Mouse (Mus musculus): ENCODE results near the gene Wfdc2. TPM values are rescaled to one million over a fixed set of nuclear protein-coding genes. Genes with fewer than 3 reads are reported as not detected.

Gene Wfdc2
- polyA plus RNA-seq, 1 experiment from 2014 or later, result 274 TPM

DNA sequence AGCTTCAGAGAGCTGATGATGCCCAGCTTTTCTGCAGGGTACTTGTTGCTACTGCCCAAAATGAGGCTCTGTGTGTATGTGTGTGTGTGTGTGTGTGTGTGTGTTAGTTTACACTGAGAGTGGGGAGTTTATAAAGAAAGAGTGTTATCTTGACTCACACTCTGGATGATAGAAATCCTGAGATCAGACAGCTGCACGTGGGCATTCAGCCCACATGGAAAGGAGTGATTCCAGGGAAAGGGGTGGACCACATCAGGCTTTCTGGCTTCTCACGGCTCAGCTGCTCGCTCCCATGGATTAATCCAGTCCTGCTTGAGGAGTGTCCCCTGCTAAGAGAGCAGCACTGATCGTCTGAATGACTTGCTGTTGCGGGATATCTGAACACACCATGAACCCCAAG, 20.1 kb upstream of the Wfdc2 start:
- H3K4me2 ChIP-seq (replicated peaks; ENCODE audit: low read depth, low read length), result no peak overlapping the region
- H3K9ac ChIP-seq (replicated peaks; ENCODE audit: low read depth, low read length), result no peak overlapping the region
- H3K9me3 ChIP-seq (ENCODE audit: control insufficient read depth, low read depth, low read length), result no peaks in the 10 kb centered on the region
- no peak overlapping the region for H3K27ac ChIP-seq (ENCODE audit: low read length)
- no peak for ATAC-seq (ENCODE audit: insufficient number of reproducible peaks, insufficient read depth, low FRiP score, low read depth)
- no peaks in the 10 kb centered on the region for H3K36me3 ChIP-seq (ENCODE audit: control insufficient read depth, insufficient read depth, low read length)
- H3K4me3 ChIP-seq (ENCODE audit: low read depth, low read length), result no peak overlapping the region
- peaks cover 14% of the 10 kb centered on the region; the same call in 1 of the 2 replicates for H3K4me1 ChIP-seq (ENCODE audit: control insufficient read depth, insufficient read depth, low read length)
- whole genome bisulfite sequencing, result 46% methylated on average over 5 of the region's 5 CpGs
- no peaks in the 10 kb centered on the region for H3K27me3 ChIP-seq (ENCODE audit: control insufficient read depth, insufficient read depth, low read length)

- ATAC-seq (ENCODE audit: insufficient number of reproducible peaks, insufficient read depth, low FRiP score, low read depth), result no peak
- H3K4me2 ChIP-seq (replicated peaks; ENCODE audit: low read depth, low read length), result no peak overlapping the region
- no peaks in the 10 kb centered on the region for H3K9me3 ChIP-seq (ENCODE audit: control insufficient read depth, low read depth, low read length)
- no peaks in the 10 kb centered on the region for H3K27me3 ChIP-seq (ENCODE audit: control insufficient read depth, insufficient read depth, low read length)
- no peaks in the 10 kb centered on the region for H3K36me3 ChIP-seq (ENCODE audit: control insufficient read depth, insufficient read depth, low read length)
- H3K4me3 ChIP-seq (ENCODE audit: low read depth, low read length), result no peak overlapping the region
- H3K4me1 ChIP-seq (ENCODE audit: control insufficient read depth, insufficient read depth, low read length), result peaks cover 14% of the 10 kb centered on the region; the same call in 1 of the 2 replicates
- H3K9ac ChIP-seq (replicated peaks; ENCODE audit: low read depth, low read length), result no peak overlapping the region
- 72% methylated on average over 7 of the region's 7 CpGs for WGBS
- H3K27ac ChIP-seq (ENCODE audit: low read length), result no peak overlapping the region
These were observed 19.6 kb upstream of the Wfdc2 start for GRCm38 (mm10) chr2:164542598-164542997.

DNA sequence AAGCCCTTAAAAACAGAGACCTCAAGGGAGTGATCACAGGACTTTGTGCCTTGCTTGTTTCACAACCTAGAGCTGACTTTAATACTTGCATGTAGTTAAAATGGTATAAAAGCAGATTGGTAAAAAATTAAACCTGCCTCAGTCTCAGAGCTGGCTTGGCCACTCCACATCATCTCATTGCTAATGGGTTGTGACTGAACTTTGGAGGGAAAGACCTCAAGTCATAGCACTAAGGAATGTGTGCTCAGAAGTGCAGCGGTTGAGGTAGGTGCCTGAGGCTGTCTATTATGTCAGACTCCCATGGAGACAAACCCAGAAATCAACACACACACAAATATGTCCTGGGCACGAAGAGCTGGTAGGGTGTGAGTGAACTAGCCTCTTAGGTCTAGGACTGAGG, 18.5 kb upstream of the Wfdc2 start:
- H3K27me3 ChIP-seq (ENCODE audit: control insufficient read depth, insufficient read depth, low read length), result no peaks in the 10 kb centered on the region
- H3K4me3 ChIP-seq (ENCODE audit: low read depth, low read length), result no peak overlapping the region
- H3K36me3 ChIP-seq (ENCODE audit: control insufficient read depth, insufficient read depth, low read length), result no peaks in the 10 kb centered on the region
- H3K27ac ChIP-seq (ENCODE audit: low read length), result 0 out of 2 replicates have a peak overlapping the region, but pooled peaks have one; percentile 6
- H3K4me1 ChIP-seq (ENCODE audit: control insufficient read depth, insufficient read depth, low read length), result peaks cover 14% of the 10 kb centered on the region; the same call in 1 of the 2 replicates
- H3K9ac ChIP-seq (replicated peaks; ENCODE audit: low read depth, low read length), result no peak overlapping the region
- no peak for ATAC-seq (ENCODE audit: insufficient number of reproducible peaks, insufficient read depth, low FRiP score, low read depth)
- H3K9me3 ChIP-seq (ENCODE audit: control insufficient read depth, low read depth, low read length), result no peaks in the 10 kb centered on the region
- H3K4me2 ChIP-seq (replicated peaks; ENCODE audit: low read depth, low read length), result no peak overlapping the region
- WGBS, result 74% methylated on average over 2 of the region's 2 CpGs

- Histone ChIP-seq H3K4me1 (ENCODE audit: control insufficient read depth, insufficient read depth, low read length) (peaks cover 14% of the 10 kb centered on the region; the same call in 1 of the 2 replicates), H3K9ac (replicated peaks; ENCODE audit: low read depth, low read length) (no peak overlapping the region), H3K4me3 (ENCODE audit: low read depth, low read length) (no peak overlapping the region), H3K27me3 (ENCODE audit: control insufficient read depth, insufficient read depth, low read length) (no peaks in the 10 kb centered on the region), H3K27ac (ENCODE audit: low read length) (0 out of 2 replicates have a peak overlapping the region, but pooled peaks have one; percentile 6), H3K4me2 (replicated peaks; ENCODE audit: low read depth, low read length) (no peak overlapping the region), H3K36me3 (ENCODE audit: control insufficient read depth, insufficient read depth, low read length) (no peaks in the 10 kb centered on the region), H3K9me3 (ENCODE audit: control insufficient read depth, low read depth, low read length) (no peaks in the 10 kb centered on the region)
- 40% methylated on average over 5 of the region's 5 CpGs for WGBS
- no peak for ATAC-seq (ENCODE audit: insufficient number of reproducible peaks, insufficient read depth, low FRiP score, low read depth)
These were observed 17.6 kb upstream of the Wfdc2 start for GRCm38 (mm10) chr2:164544454-164545097.

DNA sequence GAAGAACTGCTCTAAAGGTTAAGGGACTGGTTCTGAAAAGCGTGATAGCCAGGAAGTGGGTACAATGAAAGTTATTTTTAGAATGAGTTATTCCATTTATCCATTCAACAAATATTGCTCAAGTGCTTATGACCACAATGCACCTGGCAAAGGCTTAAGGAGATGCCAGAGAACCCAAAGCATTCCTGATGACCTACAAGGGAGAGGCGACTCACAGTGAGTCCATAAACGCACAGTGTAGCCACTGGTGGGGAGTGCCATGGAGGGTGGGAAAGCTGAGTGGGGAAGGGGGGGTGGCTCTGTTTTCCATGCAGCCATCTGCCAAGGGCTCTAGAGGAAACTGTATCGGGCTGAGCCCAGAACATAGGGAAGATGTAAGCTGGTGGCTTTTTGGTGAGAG, 12.9 kb upstream of the Wfdc2 start:
- Histone ChIP-seq H3K4me3 (ENCODE audit: low read depth, low read length) (no peak overlapping the region), H3K27ac (ENCODE audit: low read length) (no peak overlapping the region), H3K9ac (replicated peaks; ENCODE audit: low read depth, low read length) (no peak overlapping the region), H3K27me3 (ENCODE audit: control insufficient read depth, insufficient read depth, low read length) (no peaks in the 10 kb centered on the region), H3K4me1 (ENCODE audit: control insufficient read depth, insufficient read depth, low read length) (peaks cover 4% of the 10 kb centered on the region; the same call in 1 of the 2 replicates), H3K4me2 (replicated peaks; ENCODE audit: low read depth, low read length) (no peak overlapping the region), H3K9me3 (ENCODE audit: control insufficient read depth, low read depth, low read length) (no peaks in the 10 kb centered on the region), H3K36me3 (ENCODE audit: control insufficient read depth, insufficient read depth, low read length) (no peaks in the 10 kb centered on the region)
- 36% methylated on average over 4 of the region's 4 CpGs for whole genome bisulfite sequencing
- ATAC-seq (ENCODE audit: insufficient number of reproducible peaks, insufficient read depth, low FRiP score, low read depth), result no peak

DNA sequence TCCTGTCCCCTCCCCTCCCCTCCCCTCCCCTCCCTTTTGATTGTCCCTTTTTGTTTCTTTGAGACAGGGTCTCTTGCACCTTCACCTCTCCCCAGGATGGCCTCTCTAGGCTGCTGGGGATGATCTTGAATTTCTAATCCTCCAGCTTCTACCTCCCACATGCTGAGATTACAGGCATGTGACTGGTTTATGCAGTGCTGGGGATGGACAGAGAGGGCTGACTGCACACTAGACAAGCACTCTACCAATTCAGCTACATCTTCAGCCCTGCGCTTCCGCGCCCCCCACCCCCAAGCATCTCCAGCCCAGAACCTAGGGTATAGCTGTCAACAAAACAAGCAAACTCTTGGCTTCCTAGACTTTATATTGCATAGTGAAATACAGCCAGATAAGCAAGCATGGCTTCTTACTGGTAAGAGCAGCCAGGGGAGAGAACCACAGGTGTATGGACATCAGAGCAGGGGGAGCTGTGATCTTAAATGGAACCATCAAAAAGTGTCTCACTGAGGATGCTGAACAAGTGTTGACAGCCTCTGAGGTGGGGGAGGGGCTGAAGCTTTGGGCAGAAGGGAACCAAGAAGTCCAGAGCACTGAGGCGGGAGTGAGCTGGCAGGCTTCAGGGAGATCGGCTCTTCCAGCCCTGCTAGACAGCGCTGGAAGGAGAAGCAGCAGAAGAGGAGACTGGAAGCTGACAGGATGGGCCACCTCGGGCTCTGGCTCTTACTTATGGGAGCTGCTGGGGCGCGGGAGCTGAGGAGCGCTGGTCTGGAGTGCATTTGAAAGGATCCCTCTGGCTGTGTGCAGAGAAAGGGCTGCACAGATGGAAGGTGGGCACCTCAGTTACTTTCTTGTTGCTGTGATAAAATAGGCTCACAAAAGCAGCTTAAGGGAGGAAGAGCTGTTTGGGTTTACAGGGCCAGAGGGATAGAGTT, 12.0 kb upstream of the Wfdc2 start:
- Histone ChIP-seq H3K9me3 (ENCODE audit: control insufficient read depth, low read depth, low read length) (no peaks in the 10 kb centered on the region), H3K4me3 (ENCODE audit: low read depth, low read length) (no peak overlapping the region), H3K36me3 (ENCODE audit: control insufficient read depth, insufficient read depth, low read length) (no peaks in the 10 kb centered on the region), H3K4me2 (replicated peaks; ENCODE audit: low read depth, low read length) (no peak overlapping the region), H3K4me1 (ENCODE audit: control insufficient read depth, insufficient read depth, low read length) (peaks cover 2% of the 10 kb centered on the region; the same call in 1 of the 2 replicates), H3K9ac (replicated peaks; ENCODE audit: low read depth, low read length) (no peak overlapping the region), H3K27ac (ENCODE audit: low read length) (no peak overlapping the region), H3K27me3 (ENCODE audit: control insufficient read depth, insufficient read depth, low read length) (no peaks in the 10 kb centered on the region)
- 30% methylated on average over 10 of the region's 10 CpGs for WGBS
- no peak for ATAC-seq (ENCODE audit: insufficient number of reproducible peaks, insufficient read depth, low FRiP score, low read depth)

- 72% methylated on average over 2 of the region's 2 CpGs for WGBS
- Histone ChIP-seq H3K36me3 (ENCODE audit: control insufficient read depth, insufficient read depth, low read length) (no peaks in the 10 kb centered on the region), H3K27me3 (ENCODE audit: control insufficient read depth, insufficient read depth, low read length) (no peaks in the 10 kb centered on the region), H3K27ac (ENCODE audit: low read length) (no peak overlapping the region), H3K9me3 (ENCODE audit: control insufficient read depth, low read depth, low read length) (no peaks in the 10 kb centered on the region), H3K9ac (replicated peaks; ENCODE audit: low read depth, low read length) (no peak overlapping the region), H3K4me2 (replicated peaks; ENCODE audit: low read depth, low read length) (no peak overlapping the region), H3K4me3 (ENCODE audit: low read depth, low read length) (no peak overlapping the region), H3K4me1 (ENCODE audit: control insufficient read depth, insufficient read depth, low read length) (no peaks in the 10 kb centered on the region)
- ATAC-seq (ENCODE audit: insufficient number of reproducible peaks, insufficient read depth, low FRiP score, low read depth), result no peak
These were observed 11.3 kb upstream of the Wfdc2 start for GRCm38 (mm10) chr2:164550895-164551269.

DNA sequence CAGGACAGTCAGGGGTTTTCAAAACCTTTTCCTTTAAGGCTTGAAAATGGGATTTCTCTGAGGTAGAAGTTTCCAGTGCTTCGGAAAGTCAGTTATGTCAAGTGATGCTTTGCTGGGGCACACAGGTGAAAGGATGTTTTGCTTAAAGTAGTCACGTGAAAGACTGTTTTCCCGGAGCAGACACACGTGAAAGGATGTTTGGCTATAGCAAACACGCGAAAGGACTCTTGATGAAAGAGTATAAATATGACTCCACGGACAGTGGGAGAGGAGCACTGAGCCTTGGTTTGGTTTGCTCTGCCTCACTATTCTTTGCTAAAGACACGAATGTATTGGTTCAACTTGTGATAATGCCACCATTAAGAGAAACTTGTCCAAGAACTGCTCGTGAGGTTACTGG, 10.7 kb upstream of the Wfdc2 start:
- no peak overlapping the region for H3K4me2 ChIP-seq (replicated peaks; ENCODE audit: low read depth, low read length)
- 81% methylated on average over 9 of the region's 9 CpGs for WGBS
- H3K4me1 ChIP-seq (ENCODE audit: control insufficient read depth, insufficient read depth, low read length), result no peaks in the 10 kb centered on the region
- no peak overlapping the region for H3K9ac ChIP-seq (replicated peaks; ENCODE audit: low read depth, low read length)
- H3K27me3 ChIP-seq (ENCODE audit: control insufficient read depth, insufficient read depth, low read length), result no peaks in the 10 kb centered on the region
- no peaks in the 10 kb centered on the region for H3K9me3 ChIP-seq (ENCODE audit: control insufficient read depth, low read depth, low read length)
- H3K27ac ChIP-seq (ENCODE audit: low read length), result no peak overlapping the region
- ATAC-seq (ENCODE audit: insufficient number of reproducible peaks, insufficient read depth, low FRiP score, low read depth), result no peak
- H3K4me3 ChIP-seq (ENCODE audit: low read depth, low read length), result no peak overlapping the region
- no peaks in the 10 kb centered on the region for H3K36me3 ChIP-seq (ENCODE audit: control insufficient read depth, insufficient read depth, low read length)
